Mouse (Mus musculus) telencephalon, adult 2 months (tissue): ENCODE measurements around the gene Myoc.

Experiments
- DNase-seq: peaks from one replicate; pipeline ENCODE4 v3.0.0-alpha.2; 2011; ENCODE audit warnings: low read depth, low spot score

Gene Myoc

DNA sequence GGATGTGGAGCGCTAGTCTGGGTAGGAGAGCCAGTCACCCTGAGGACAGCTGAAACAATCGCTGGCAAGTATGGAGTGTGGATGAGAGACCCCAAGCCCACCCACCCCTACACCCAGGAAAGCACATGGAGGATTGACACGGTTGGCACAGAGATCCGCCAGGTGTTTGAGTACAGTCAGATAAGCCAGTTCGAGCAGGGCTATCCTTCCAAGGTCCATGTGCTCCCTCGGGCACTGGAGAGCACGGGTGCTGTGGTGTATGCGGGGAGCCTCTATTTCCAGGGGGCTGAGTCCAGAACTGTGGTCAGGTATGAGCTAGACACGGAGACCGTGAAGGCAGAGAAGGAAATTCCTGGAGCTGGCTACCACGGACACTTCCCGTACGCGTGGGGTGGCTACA, 9.5 kb downstream of the Myoc start:
- DNase-seq, result no peak

DNA sequence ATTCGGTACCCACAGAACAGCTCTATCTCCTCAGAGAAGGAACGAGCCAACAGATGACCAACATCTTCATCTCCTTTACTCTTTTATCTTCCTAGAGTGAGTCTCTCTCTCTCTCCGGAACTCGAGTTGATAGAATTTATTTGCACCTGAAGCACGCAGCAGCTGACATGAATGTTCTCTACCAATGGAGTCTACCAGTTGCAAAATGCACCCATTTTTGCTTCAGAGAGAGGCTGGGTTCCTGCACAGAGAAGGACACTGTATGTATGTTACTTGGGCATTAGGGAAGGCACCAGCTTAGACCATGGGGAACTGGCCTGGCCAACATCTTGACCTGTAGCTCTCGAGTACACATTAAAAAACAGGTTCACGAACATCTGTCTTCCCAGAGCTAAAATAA, 19.2 kb downstream of the Myoc start, which contains the start of gene Myocos:
Myocos (minus strand) TSS at position 101 of the 400 bp plus-strand sequence.
- no peak for DNase-seq

DNA sequence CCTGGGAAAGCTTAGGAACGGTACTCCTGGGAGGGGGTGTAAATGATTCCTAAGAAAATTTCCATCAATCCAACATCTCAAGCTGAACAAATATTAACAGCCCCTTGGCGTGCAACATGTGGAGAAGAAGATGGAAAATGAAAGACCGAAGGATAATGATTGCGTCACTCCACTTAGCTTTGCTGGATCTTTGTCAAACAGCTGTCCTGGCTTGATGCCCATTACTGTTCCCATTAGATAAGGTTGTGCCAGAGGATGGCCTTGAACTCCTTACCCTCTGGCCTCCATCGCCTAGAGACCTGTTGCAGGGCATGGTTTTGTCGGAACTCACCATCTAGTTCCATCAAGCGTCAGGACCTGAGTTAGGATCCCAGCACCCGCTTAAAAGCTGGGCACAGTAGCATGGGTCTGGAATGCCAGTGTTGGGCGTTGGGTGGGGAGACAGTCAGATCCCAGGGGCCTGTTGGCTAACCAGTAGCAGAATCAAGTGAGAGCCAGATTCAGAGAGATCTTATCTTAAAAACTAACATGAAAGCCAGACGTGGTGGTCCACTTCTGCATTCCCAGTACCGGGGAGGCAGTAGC, 21.4 kb downstream of the Myoc start:
- no peak for DNase-seq

DNA sequence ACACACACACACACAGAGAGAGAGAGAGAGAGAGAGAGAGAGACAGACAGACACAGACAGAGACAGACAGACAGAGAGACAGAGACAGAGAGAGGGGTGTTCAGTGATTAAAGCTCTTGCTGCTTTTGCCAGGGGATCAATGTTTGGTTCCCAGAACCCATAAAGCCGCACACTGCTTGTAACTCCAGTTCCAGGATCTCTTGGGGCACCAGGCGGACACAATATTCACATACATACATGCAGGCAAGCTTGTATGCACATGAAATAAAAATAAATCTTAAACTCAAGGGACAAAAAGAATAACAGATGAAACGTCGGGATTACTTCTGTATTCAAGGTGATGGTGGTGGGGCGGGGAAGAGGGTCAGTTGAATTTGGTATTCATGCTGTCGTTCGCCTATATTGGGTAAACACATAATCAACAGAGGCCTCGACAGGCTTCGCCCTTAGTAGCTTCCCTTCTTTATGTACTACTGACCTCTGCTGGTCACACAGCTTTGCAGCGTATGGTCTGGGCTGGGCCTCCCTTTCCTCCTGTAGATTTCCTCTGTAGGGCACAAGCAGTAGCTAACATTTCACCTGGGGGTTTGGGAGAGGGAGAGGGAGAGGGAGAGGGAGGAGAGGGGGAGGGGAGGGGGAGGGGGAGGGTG, 26.0 kb downstream of the Myoc start:
- DNase-seq, result peak; percentile 58

DNA sequence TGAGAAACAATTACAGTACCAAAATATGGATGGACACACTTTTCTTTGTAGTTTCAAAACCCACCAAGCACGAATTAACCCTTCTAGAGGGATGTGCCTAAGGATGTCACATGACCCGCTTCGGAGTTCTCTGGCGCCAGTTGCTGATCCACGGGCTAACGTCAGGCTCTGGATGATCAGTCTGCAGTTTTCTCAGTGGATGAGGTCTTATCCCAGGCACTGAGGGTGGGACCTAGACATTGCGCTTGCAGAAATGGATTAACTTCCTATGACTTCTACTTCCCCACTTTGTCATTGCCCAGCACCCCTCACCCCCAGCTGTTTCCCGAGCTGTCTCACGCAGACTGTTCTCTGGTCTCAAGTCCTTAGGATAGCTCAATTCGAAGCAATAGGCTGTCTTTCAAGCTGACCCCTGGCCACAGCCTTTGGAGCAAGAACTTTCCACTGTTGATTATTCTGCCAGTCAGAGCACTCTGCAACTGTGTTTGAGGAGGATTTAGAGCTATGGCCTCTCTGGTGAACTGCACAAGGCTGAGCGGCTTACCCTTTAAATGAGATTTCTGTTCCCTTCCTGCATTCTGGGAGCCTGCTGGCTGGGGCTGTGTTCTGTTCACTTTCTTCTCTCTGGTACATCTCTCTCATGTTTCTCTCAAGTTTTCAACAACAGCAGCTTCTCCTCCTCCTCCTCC, 26.7 kb downstream of the Myoc start:
- no peak for DNase-seq

DNA sequence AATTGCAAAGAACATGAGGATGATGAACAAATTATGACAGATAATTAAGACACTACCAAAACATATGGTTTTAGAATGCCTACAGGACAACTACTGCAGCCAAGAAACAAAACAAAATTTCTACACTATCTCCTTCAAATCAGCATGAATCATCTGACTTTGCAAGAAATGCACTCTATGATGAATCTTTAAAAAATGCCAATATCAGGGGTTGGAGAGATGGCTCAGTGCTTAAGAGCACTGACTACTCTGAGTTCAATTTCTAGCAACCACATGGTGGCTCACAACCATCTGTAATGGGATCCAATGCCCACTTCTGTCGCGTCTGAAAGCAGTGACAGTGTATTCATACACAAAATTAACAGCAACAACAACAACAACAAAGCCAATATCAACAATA, 54.8 kb downstream of the Myoc start:
- DNase-seq, result no peak

DNA sequence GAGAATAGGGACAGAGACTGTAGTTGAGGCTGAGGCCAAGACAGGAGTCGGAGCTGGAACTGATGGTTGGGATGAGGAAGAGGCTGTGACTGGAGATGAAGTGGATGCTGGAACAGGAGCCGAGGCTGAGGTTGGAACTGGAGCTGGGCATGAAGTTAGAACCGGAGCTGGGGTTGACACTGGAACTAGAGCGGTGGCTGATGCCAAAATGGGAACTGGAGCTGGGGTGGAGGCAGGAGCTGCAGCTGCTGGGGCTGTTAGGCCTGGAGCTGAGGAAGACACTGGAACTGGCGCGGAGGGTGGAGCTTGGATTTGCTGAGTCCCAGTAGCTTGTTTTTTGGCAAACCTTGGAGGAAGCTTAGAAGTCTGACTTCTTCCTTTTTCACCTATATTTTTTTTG, 58.9 kb downstream of the Myoc start:
- DNase-seq, result peak; percentile 6
